Mouse (Mus musculus) embryonic facial prominence, embryonic 14.5 days (tissue): ENCODE results near the gene Clp1. TPM values are rescaled to one million over a fixed set of nuclear protein-coding genes. Genes with fewer than 3 reads are reported as not detected.

ENCODE experiments used
- ATAC-seq: fragments of 200-750 bp; cut with Nextera tagmentation; 2 replicates; pipeline ENCODE4 v1.8.0; 2017; ENCODE audit warnings: low read depth, moderate number of reproducible peaks, moderate TSS enrichment
- DNase-seq: peaks from one replicate; pipeline ENCODE4 v3.0.0-alpha.2; 2015; ENCODE audit warnings: low spot score
- H3K27ac ChIP-seq: fragments of 300-500 bp; sonication (generic); replicated peaks from 2 replicates; pipeline ENCODE4 v1.5.1; 2014; ENCODE audit warnings: low read depth, mild to moderate bottlenecking, low read length, moderate library complexity
- H3K27me3 ChIP-seq: fragments of 300-500 bp; sonication (generic); replicated peaks from 2 replicates; pipeline ENCODE4 v1.6.1; 2014; ENCODE audit warnings: low read length; ENCODE audit not compliant: control insufficient read depth, insufficient read depth
- H3K36me3 ChIP-seq: fragments of 300-500 bp; sonication (generic); 2 replicates; pipeline ENCODE4 v1.6.1; 2014; ENCODE audit warnings: low read length, mixed read lengths; ENCODE audit not compliant: control insufficient read depth, insufficient read depth
- H3K4me1 ChIP-seq: fragments of 300-500 bp; sonication (generic); 2 replicates; pipeline ENCODE4 v1.6.1; 2014; ENCODE audit warnings: antibody characterized with exemption, low read length; ENCODE audit not compliant: control insufficient read depth, insufficient read depth
- H3K4me2 ChIP-seq: fragments of 300-500 bp; sonication (generic); 2 replicates; pipeline ENCODE4 v1.6.1; 2014; ENCODE audit warnings: low read depth, mild to moderate bottlenecking, low read length, moderate library complexity, mixed read lengths
- H3K4me3 ChIP-seq: fragments of 300-500 bp; sonication (generic); 2 replicates; pipeline ENCODE4 v1.5.1; 2014; ENCODE audit warnings: low read depth, mild to moderate bottlenecking, low read length
- H3K9ac ChIP-seq: fragments of 300-500 bp; sonication (generic); 2 replicates; pipeline ENCODE4 v1.6.1; 2014; ENCODE audit warnings: low read depth, mild to moderate bottlenecking, low read length, moderate library complexity, mixed read lengths
- H3K9me3 ChIP-seq: fragments of 300-500 bp; sonication (generic); 2 replicates; pipeline ENCODE4 v1.6.1; 2016; ENCODE audit warnings: low read length; ENCODE audit not compliant: control insufficient read depth
- WGBS: fragments of 180-500 bp; shearing (Covaris S2); extraction: QIAGEN DNeasy Blood & Tissue Kit; methylation state at CpG from one replicate; pipeline ENCODE4 v1.1.7; 2014; 5-methylcytosine and 5-hydroxymethylcytosine counted together
- polyA plus RNA-seq: library from polyadenylated mRNA; unstranded; fragments of >200 nt; fragmentation: Nextera tagmentation; extraction: Ambion mirVana; gene quantifications from 2 replicates; pipeline ENCODE4 v1.2.1, GENCODE M21; 2014

Gene Clp1
- polyA plus RNA-seq = 22.6 and 24.2 TPM in 2 replicates

DNA sequence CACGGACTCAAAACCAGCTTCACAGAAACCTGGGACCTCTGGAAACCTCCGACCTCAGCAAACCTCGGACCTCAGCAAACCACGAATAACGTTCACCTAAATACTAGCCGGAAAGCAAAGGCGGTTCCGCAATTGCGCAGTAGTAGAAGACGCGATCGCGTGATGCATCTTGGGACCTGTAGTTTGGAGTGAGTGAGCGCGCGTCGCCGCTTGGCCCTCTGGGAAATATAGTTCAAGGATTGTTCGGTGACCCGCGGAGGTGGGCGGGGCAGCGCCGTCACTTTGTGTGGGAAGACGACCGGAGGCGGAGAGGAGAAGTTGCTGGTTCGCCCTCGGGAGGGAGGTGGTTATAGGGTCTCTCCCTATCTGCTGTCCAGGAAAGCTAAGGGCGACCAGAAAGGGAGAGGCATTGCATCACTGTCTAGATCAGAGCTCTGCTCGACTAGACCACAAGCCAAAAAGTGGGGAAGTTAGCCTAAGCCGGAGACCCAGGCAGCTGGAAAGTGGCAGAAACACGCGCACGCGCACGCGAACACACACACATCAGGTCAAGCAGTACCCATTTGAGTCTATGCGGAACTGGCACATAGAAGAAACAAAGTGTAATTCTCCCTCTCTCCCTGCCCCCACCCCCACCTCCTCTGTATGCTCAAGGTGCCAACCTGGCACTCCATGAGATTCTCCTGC lies at the start of gene Clp1:
Gene Clp1 (minus strand): TSS at position 179 of the 687 bp plus-strand sequence.
- Histone ChIP-seq H3K9ac (peak within 1 kb of the TSS; percentile 70), H3K9me3 (no peaks in the 10 kb centered on the region), H3K4me1 (peaks cover 11% of the 10 kb centered on the region; the same call in 1 of the 2 replicates), H3K4me2 (peak within 1 kb of the TSS; percentile 63), H3K4me3 (peak within 1 kb of the TSS; percentile 61), H3K36me3 (peaks cover 26% of the 10 kb centered on the region), H3K27me3 (no peaks in the 10 kb centered on the region), H3K27ac (peak within 1 kb of the TSS; percentile 87)
- under 1% methylated on average over 39 of the region's 39 CpGs for WGBS
- ATAC-seq = peak; percentile 97
- peak; percentile 99 for DNase-seq

DNA sequence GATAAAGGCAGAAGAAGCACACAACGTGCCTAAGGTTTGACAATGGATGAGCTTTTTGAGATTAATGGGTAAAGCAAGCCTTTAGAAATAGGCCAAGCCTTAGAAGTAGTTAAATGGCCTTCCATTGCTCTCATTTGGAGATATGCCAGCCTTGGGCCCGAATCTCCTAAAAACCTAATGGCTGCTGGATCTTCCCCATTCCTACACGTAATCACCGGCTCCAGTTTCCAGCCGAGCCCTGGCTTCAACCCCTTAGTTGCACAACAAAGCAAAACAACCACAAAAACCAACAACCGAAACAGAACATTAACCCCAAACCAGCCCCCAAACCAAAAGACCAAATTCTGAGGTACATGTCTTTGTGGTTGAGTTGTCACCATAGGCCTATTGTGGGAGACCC lies 48.5 kb upstream of the Clp1 start:
- 77% methylated on average over 6 of the region's 6 CpGs for WGBS
- Histone ChIP-seq H3K27me3 (no peaks in the 10 kb centered on the region), H3K9ac (no peak overlapping the region), H3K36me3 (no peaks in the 10 kb centered on the region), H3K4me1 (peaks cover 5% of the 10 kb centered on the region), H3K27ac (peak overlapping the region; percentile 40), H3K4me2 (peak overlapping the region; percentile 66; the same call in 1 of the 2 replicates), H3K9me3 (no peaks in the 10 kb centered on the region), H3K4me3 (no peak overlapping the region)
- DNase-seq = peak; percentile 8
- no peak for ATAC-seq

DNA sequence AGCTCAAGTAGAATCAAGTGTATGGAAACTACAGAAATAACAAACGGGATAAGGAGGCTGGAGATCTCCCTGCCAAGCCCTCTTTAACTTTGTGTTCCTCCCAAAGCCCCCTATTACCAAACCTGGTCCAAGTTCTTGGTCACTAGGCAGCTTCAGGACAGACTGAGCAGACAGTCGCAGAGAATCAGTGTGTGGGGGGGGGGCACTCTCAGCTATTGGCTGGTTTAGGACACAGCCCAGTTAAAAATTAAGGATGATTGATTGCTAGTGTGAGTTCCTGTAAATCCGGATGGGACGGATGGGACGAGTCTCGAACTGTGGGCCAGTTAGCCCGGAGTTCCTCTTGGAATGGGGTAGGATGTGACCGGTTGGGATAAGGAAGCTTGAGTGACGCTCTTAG lies 48.1 kb upstream of the Clp1 start, which contains the start of gene Serping1:
Gene Serping1 (minus strand): TSS at position 204 of the 400 bp plus-strand sequence.
- Histone ChIP-seq H3K4me3 (peak within 1 kb of the TSS; percentile 37), H3K4me2 (peak within 1 kb of the TSS; percentile 66), H3K36me3 (no peaks in the 10 kb centered on the region), H3K9me3 (no peaks in the 10 kb centered on the region), H3K4me1 (peaks cover 5% of the 10 kb centered on the region), H3K9ac (peak within 1 kb of the TSS; percentile 60), H3K27me3 (no peaks in the 10 kb centered on the region), H3K27ac (peak within 1 kb of the TSS; percentile 40)
- WGBS = 58% methylated on average over 9 of the region's 9 CpGs
- no peak for DNase-seq
- peak; percentile 13; the same call in 1 of the 2 replicates for ATAC-seq

DNA sequence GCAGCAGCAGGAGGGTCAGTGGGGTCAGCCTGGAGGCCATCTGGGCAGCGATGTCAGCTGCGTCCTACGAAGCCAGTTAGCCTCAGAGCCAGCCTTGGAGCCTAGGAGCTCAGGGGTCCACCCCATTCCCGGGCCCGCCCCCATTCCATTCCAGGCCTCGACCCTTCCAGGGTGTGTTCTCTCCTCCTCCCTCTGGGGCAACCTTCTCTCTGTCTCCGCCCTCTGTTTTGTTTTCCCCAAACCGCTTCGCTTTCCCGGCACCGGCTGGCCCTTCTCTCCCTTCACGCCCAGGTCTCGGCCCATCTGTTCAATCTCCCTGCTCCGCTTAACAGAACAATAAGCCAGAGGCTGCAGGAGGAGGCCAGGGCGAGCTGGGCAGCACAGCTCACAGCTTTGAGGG lies 47.6 kb upstream of the Clp1 start:
- 5% methylated on average over 11 of the region's 15 CpGs for WGBS
- Histone ChIP-seq H3K36me3 (no peaks in the 10 kb centered on the region), H3K4me3 (peak overlapping the region; percentile 37), H3K4me2 (peak overlapping the region; percentile 66), H3K9me3 (no peaks in the 10 kb centered on the region), H3K4me1 (peaks cover 5% of the 10 kb centered on the region), H3K27ac (peak overlapping the region; percentile 40; the same call in 1 of the 2 replicates), H3K9ac (peak overlapping the region; percentile 60), H3K27me3 (no peaks in the 10 kb centered on the region)
- DNase-seq (peak; percentile 88), ATAC-seq (peak; percentile 95)

DNA sequence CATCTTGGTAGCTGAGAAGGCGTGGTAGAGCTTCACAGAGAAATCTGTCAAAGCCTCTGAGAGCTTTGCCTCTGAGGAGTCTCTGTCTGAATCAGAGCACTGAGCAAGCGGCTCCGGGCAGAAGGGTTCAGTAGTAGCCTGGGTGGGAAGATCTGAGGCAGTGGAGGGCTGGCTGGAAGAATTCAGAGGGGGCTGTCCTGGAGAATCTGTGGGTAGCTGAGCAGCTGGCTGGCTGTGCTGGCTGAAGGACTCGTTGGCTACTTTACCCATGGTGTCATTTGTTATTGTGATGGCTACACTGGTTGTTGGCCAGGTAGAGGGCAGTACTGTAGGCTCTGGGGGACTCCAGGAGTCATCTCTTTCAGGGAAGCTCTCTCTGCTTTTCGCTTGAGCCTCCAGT lies 46.0 kb upstream of the Clp1 start:
- DNase-seq = no peak
- H3K4me2 ChIP-seq = no peak overlapping the region
- H3K9me3 ChIP-seq = no peaks in the 10 kb centered on the region
- H3K27me3 ChIP-seq = no peaks in the 10 kb centered on the region
- H3K4me3 ChIP-seq = no peak overlapping the region
- no peak overlapping the region for H3K27ac ChIP-seq
- H3K36me3 ChIP-seq = no peaks in the 10 kb centered on the region
- ATAC-seq = no peak
- no peak overlapping the region for H3K9ac ChIP-seq
- WGBS = 82% methylated on average over 5 of the region's 5 CpGs
- peaks cover 5% of the 10 kb centered on the region for H3K4me1 ChIP-seq

DNA sequence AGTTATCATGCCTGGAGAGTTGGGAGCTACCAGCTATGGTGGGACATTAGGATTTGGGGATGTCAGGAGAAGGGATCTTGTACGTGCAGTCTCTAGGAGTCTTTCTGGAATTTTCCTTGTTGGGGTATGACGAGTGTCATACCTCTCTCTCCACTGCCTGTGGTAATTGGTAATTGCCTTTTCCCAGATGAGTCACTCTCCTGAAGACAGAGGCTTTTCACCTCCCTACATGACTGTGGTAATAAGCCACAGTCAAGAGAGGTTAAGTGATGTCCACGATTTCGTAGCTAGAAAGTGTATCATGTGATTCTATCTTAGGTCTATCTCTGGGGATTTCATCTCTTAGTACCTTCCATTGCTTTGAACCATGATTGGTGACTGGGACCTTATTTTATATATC lies 45.3 kb upstream of the Clp1 start:
- Histone ChIP-seq H3K27me3 (no peaks in the 10 kb centered on the region), H3K36me3 (no peaks in the 10 kb centered on the region), H3K4me1 (peaks cover 5% of the 10 kb centered on the region), H3K4me3 (no peak overlapping the region), H3K4me2 (no peak overlapping the region), H3K27ac (no peak overlapping the region), H3K9me3 (no peaks in the 10 kb centered on the region), H3K9ac (no peak overlapping the region)
- WGBS = 87% methylated on average over 4 of the region's 4 CpGs
- ATAC-seq = no peak
- DNase-seq = no peak

DNA sequence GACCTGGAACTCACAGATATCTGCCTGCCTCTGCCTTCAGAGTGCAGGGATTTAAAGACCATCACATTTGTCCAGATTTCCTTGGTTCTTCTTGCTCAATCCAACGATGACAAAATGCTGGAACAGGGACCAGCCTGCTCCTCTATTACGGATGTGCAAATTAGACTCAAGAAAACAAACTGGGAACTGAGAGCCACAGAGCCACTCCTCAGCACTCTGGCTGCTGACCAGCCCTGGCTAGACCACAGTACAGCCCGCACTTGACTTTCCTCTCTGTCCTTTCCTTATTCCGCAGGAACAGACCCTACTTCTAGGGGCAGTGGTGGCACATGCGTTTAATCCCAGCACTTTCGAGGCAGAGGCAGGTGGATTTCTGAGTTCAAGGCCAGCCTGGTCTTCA lies 43.4 kb upstream of the Clp1 start:
- Histone ChIP-seq H3K27me3 (no peaks in the 10 kb centered on the region), H3K9ac (no peak overlapping the region), H3K4me3 (no peak overlapping the region), H3K4me1 (peaks cover 5% of the 10 kb centered on the region), H3K27ac (no peak overlapping the region), H3K9me3 (no peaks in the 10 kb centered on the region), H3K36me3 (no peaks in the 10 kb centered on the region), H3K4me2 (no peak overlapping the region)
- DNase-seq (no peak), ATAC-seq (no peak)
- 73% methylated on average over 6 of the region's 6 CpGs for WGBS

DNA sequence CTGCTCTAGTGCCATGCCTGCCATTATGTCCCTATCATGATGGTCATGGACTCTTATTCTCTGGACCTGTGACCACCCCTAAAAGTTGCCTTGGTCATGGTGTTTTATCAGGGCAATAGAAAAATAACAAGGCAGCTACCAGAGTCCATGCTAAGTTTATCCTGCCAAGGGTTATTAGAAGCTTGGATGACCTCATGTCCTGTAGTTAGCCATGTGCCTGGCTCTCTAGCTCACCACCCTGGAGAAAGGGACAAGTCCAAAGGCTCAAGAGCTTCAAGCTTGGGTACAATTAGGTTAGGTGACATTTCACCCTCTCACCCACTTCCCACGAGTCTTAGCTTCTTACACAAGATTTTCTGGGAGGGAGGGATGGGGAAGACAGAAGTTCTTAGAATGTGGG lies 35.7 kb upstream of the Clp1 start:
- 44% methylated on average over 1 of the region's 1 CpGs for WGBS
- no peak overlapping the region for H3K9ac ChIP-seq
- H3K4me3 ChIP-seq = no peak overlapping the region
- H3K4me1 ChIP-seq = no peaks in the 10 kb centered on the region
- H3K27me3 ChIP-seq = no peaks in the 10 kb centered on the region
- H3K27ac ChIP-seq = no peak overlapping the region
- no peaks in the 10 kb centered on the region for H3K36me3 ChIP-seq
- DNase-seq = no peak
- no peak for ATAC-seq
- no peaks in the 10 kb centered on the region for H3K9me3 ChIP-seq
- H3K4me2 ChIP-seq = no peak overlapping the region

DNA sequence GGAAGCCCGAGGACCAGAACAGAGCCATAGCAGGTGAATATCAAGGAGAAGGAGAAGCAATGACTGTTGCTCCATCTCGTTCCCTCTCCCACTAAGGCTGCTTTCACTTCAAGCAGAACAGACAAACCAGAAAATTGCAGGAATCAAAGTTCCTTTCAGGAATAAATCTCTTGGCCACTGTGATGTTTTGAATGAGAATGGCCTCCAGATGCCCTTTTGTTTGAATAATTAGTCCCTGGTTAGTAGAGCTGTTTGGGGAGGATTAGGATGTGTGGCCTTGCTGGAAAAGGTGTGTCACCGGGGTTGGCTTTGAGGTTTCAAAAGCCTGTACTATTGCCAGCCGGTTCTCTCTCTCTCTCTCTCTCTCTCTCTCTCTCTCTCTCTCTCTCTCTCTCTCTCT lies 35.1 kb upstream of the Clp1 start:
- WGBS = 47% methylated on average over 3 of the region's 4 CpGs
- Histone ChIP-seq H3K36me3 (no peaks in the 10 kb centered on the region), H3K27ac (no peak overlapping the region), H3K4me2 (no peak overlapping the region), H3K4me3 (no peak overlapping the region), H3K27me3 (no peaks in the 10 kb centered on the region), H3K9me3 (no peaks in the 10 kb centered on the region), H3K9ac (no peak overlapping the region), H3K4me1 (no peaks in the 10 kb centered on the region)
- DNase-seq = no peak
- ATAC-seq = no peak
